Mouse (Mus musculus) ES-E14 (cell line): ENCODE measurements at regions not wholly inside any gene's neighbourhood (a gene's known extent, or its start where the extent isn't known, plus 50 kb on each side); places are given as distances from the start of the nearest gene placed in this dataset.

Experiments used
- DNase-seq: peaks from one replicate; pipeline ENCODE4 v3.0.0-alpha.2; 2013; ENCODE audit warnings: low read depth, low spot score
- H3K27ac ChIP-seq: 2 replicates; pipeline ENCODE4 v1.5.1; 2012; ENCODE audit warnings: low read depth, mild to moderate bottlenecking, low read length, moderate library complexity, mixed read lengths; ENCODE audit not compliant: poor library complexity, insufficient read depth, severe bottlenecking
- H3K36me3 ChIP-seq: 2 replicates; pipeline ENCODE4 v1.6.1; 2012; ENCODE audit warnings: mild to moderate bottlenecking, low read length, moderate library complexity, mixed read lengths; ENCODE audit not compliant: control insufficient read depth, poor library complexity, insufficient read depth, severe bottlenecking
- H3K4me1 ChIP-seq, 2 experiments: fragments of 150-350 bp in 1 of 2; sonication (generic) in 1 of 2; 2 replicates each; pipeline ENCODE4 v1.6.1; 2012; ENCODE audit warnings: low read length in 2 of 2, mild to moderate bottlenecking in 1 of 2, mixed read lengths in 1 of 2; ENCODE audit not compliant: control insufficient read depth in 2 of 2, insufficient read depth in 2 of 2, poor library complexity in 1 of 2
- H3K4me3 ChIP-seq, 2 experiments: fragments of 150-350 bp in 1 of 2; sonication (generic) in 1 of 2; 2 replicates each; pipeline ENCODE4 v1.5.1; 2012; ENCODE audit warnings: low read length in 2 of 2, low read depth in 1 of 2, mild to moderate bottlenecking in 1 of 2, mixed read lengths in 1 of 2; ENCODE audit not compliant: insufficient read depth in 1 of 2, poor library complexity in 1 of 2, severe bottlenecking in 1 of 2
- H3K9ac ChIP-seq: 2 replicates; pipeline ENCODE4 v1.6.1; 2012; ENCODE audit warnings: low read depth, mild to moderate bottlenecking, low read length, mixed read lengths; ENCODE audit not compliant: poor library complexity, insufficient read depth, severe bottlenecking
- H3K9me3 ChIP-seq: fragments of 150-350 bp; sonication (generic); 2 replicates; pipeline ENCODE4 v1.6.1; 2012; ENCODE audit warnings: low read depth, mild to moderate bottlenecking, low read length; ENCODE audit not compliant: control insufficient read depth, insufficient read depth
- CHD2 ChIP-seq: IDR thresholded peaks from 2 replicates; pipeline ENCODE4 v1.6.1; 2014; ENCODE audit warnings: mild to moderate bottlenecking, low read depth, low read length, inconsistent platforms
- HCFC1 ChIP-seq: IDR thresholded peaks from 2 replicates; pipeline ENCODE4 v1.6.1; 2012; ENCODE audit warnings: low read length, inconsistent platforms, borderline replicate concordance; ENCODE audit not compliant: insufficient read depth
- MAFK ChIP-seq: IDR thresholded peaks from 2 replicates; pipeline ENCODE4 v1.6.1; 2014; ENCODE audit warnings: mild to moderate bottlenecking, low read depth, low read length, inconsistent platforms; ENCODE audit not compliant: insufficient read depth
- ZC3H11A ChIP-seq: IDR thresholded peaks from 2 replicates; pipeline ENCODE4 v1.6.1; 2012; ENCODE audit warnings: low read depth, mild to moderate bottlenecking, inconsistent platforms, low read length, borderline replicate concordance
- ZNF384 ChIP-seq: IDR thresholded peaks from 2 replicates; pipeline ENCODE4 v1.6.1; 2012; ENCODE audit warnings: low read depth, low read length, inconsistent platforms
- in situ Hi-C, 2 experiments: fragments of 600-800 bp; cut with MboI; formaldehyde crosslinking; loops; one replicate each; pipeline ENCODE4 v1.15.1; 2025; ENCODE audit warnings: low sequenced_read_pairs in 2 of 2, inconsistent platforms in 1 of 2; ENCODE audit not compliant: unreplicated experiment in 2 of 2

DNA sequence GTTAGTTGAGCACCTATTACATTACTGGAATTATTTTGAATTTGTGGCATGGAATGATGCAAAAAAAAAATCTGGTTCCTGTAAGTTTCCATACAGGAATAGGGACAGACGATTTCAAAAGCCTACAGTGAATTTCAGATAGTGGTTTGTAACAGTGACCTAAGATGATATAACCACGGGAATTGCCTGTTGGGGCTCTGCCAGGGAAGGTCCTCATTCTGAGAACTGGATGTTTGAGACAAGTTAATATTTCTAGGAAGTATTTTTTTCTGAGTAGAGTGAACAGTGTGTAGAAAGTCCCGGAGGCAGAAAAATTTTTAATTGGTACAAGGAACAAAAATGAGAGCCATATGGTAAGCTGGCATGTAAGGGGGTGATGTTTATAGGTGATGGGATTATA, 171.3 kb upstream of the Prickle1 start:
- no peak for DNase-seq
- TF ChIP-seq MAFK (no peak), ZC3H11A (no peak), CHD2 (no peak), ZNF384 (no peak), HCFC1 (no peak)
- in situ Hi-C loops = no loop called here
- no peak overlapping the region for H3K27ac ChIP-seq
- no peaks in the 10 kb centered on the region for H3K9me3 ChIP-seq
- no peak overlapping the region for H3K4me3 ChIP-seq
- H3K36me3 ChIP-seq = no peaks in the 10 kb centered on the region
- H3K4me1 ChIP-seq = no peaks in the 10 kb centered on the region
- no peak overlapping the region for H3K9ac ChIP-seq

DNA sequence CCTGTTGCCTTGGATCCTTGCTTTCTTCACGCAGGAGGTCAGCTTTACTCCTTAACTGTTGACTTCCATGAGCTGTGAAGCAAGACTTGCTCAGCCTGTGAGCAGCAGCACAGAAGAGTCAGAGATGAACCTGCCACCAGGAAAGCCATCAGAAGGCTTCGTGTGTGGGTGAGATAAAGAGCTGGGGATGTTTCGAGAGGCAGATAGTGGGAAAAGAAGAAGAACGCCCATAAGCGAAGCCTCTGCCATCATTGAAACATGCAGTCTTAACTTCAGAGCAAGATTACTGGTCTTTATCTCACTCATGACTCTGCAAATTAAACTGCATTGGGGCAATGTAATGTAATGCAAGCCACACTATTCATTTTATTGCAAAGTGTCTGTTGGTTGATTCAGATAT, 167.4 kb upstream of the Prickle1 start:
- H3K4me1 ChIP-seq = no peaks in the 10 kb centered on the region
- no peak overlapping the region for H3K9ac ChIP-seq
- H3K4me3 ChIP-seq = no peak overlapping the region
- in situ Hi-C loops = no loop called here
- no peak for TF ChIP-seq ZNF384
- TF ChIP-seq MAFK = no peak
- no peak for TF ChIP-seq CHD2
- TF ChIP-seq HCFC1 = no peak
- no peak for TF ChIP-seq ZC3H11A
- H3K36me3 ChIP-seq = no peaks in the 10 kb centered on the region
- H3K9me3 ChIP-seq = no peaks in the 10 kb centered on the region
- H3K27ac ChIP-seq = no peak overlapping the region
- no peak for DNase-seq

DNA sequence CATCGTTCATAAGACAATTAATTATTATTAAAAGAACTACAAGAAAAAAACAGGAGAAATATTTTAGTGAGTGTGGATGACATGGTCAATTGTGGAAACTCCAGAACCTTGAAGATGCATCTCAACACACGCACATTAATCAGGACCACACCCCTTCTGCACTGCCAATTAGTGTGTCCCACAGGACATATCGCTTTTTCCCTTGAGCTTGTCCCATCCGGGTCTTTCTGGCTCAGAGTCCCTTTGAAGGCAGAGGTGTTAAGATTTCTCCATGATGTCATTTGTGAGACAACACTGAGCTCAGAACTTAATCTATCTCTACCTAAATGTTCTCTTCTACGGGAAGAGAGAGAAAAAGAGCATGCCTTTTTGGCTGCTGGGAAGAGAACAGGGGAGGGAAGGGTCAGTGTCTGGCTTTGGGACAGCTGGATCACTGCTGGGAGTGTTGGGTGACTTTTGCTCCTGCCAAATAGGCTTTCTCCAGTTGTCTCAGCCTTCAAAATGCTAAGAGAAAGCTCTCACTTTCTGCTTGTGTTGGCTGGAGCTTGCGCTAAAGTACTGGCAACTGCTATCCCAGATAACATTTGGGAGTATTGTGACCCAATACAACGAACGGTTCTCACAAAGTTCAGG, 162.6 kb upstream of the Prickle1 start:
- TF ChIP-seq MAFK (no peak), ZNF384 (no peak), ZC3H11A (no peak), CHD2 (no peak)
- DNase-seq = no peak
- Histone ChIP-seq H3K9me3 (no peaks in the 10 kb centered on the region), H3K27ac (no peak overlapping the region), H3K4me1 (no peaks in the 10 kb centered on the region), H3K4me3 (no peak overlapping the region), H3K36me3 (no peaks in the 10 kb centered on the region), H3K9ac (no peak overlapping the region)
- in situ Hi-C loops = no loop called here

DNA sequence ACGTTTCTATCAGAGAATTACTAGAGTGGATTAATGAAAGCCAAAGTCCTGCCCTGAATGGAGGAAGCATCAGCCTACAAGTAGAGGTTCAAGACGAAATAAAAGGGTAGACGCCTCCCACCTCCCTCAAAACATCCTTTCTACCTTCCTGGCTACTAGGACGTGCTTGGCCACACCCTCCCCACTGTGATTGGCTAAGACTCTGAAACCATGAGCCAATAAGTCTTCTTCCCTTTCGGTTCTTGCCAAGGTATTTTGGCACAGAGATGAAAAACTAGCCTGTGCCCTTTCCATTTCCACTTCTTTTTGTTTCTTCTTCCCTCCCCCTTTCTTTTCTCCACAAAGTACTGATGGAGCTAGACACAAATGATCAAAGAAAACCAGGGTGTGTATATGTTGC, 160.3 kb upstream of the Prickle1 start:
- Histone ChIP-seq H3K4me1 (no peaks in the 10 kb centered on the region), H3K9ac (no peak overlapping the region), H3K27ac (no peak overlapping the region), H3K9me3 (no peaks in the 10 kb centered on the region), H3K4me3 (no peak overlapping the region), H3K36me3 (no peaks in the 10 kb centered on the region)
- DNase-seq = no peak
- in situ Hi-C loops = no loop called here
- TF ChIP-seq HCFC1 = no peak
- no peak for TF ChIP-seq ZNF384
- no peak for TF ChIP-seq CHD2
- no peak for TF ChIP-seq ZC3H11A
- no peak for TF ChIP-seq MAFK

DNA sequence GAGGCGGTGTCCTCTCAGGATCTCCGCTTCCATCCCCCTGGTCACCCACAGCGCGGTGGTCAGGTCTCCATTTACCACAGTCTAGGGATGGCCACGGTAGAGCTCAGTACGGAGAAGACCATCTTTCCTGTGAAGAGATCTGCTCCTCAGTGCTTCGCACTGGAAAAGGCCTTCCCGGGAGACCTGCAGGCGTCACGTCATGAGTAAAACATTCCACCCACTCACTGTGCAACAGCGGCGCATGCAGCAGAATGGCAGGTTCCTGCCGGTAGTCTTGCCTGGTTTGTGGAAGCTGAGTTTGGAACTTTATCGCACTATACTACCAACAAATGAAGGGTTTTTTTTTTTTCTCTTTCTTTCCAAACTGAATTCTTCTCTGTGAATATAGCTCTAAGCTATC, 156.1 kb upstream of the Prickle1 start:
- H3K4me3 ChIP-seq = no peak overlapping the region
- H3K27ac ChIP-seq = no peak overlapping the region
- DNase-seq = no peak
- in situ Hi-C loops = no loop called here
- TF ChIP-seq ZC3H11A = no peak
- TF ChIP-seq HCFC1 = no peak
- no peak for TF ChIP-seq CHD2
- no peak for TF ChIP-seq MAFK
- TF ChIP-seq ZNF384 = no peak
- no peak overlapping the region for H3K9ac ChIP-seq
- no peaks in the 10 kb centered on the region for H3K36me3 ChIP-seq
- H3K4me1 ChIP-seq = no peaks in the 10 kb centered on the region
- no peaks in the 10 kb centered on the region for H3K9me3 ChIP-seq
